Mouse (Mus musculus): ENCODE results near the gene Akap10. TPM values are rescaled to one million over a fixed set of nuclear protein-coding genes. Genes with fewer than 3 reads are reported as not detected.

Akap10 gene
- total and polyA plus RNA-seq, 2 experiments from 2014 or later: 6.4 to 24.0 TPM

DNA sequence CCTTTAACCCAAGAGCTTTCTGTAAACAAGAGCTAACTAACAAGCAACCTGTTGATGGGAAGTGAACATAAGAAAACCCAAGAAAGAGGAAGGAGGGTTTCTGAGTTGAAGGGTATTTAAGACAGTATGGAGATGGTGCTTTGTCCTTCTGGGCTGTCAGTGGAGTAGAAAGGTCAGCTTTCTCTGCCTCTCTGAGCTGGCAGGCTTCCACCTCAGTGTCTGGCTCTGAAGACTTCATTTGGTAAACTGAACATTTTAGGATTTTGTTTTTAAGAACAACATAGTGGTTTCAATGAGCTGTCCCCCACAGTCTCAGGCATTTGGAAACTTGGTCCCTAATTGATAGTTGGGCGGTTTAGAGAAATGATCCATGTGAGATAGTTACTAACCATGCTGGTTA lies 7.7 kb upstream of the Akap10 start:
- Histone ChIP-seq H3K36me3 (ENCODE audit: insufficient read depth, low read length) (no peaks in the 10 kb centered on the region), H3K4me3 (ENCODE audit: low read length) (no peak overlapping the region), H3K4me1 (ENCODE audit: insufficient read depth, low read length) (no peaks in the 10 kb centered on the region), H3K27ac (no peak overlapping the region), H3K9ac (replicated peaks; ENCODE audit: low read length) (no peak overlapping the region), H3K27me3 (ENCODE audit: insufficient read depth, low read length) (no peaks in the 10 kb centered on the region), H3K9me3 (ENCODE audit: low read length) (no peaks in the 10 kb centered on the region), H3K4me2 (ENCODE audit: low read depth, low read length) (no peak overlapping the region)
- 88% methylated on average over 1 of the region's 1 CpGs for WGBS
- no peak for TF ChIP-seq CTCF (IDR thresholded peaks at IDR 0.05; ENCODE audit: low read depth)
- ATAC-seq (no peak), DNase-seq (ENCODE audit: low spot score) (no peak)

DNA sequence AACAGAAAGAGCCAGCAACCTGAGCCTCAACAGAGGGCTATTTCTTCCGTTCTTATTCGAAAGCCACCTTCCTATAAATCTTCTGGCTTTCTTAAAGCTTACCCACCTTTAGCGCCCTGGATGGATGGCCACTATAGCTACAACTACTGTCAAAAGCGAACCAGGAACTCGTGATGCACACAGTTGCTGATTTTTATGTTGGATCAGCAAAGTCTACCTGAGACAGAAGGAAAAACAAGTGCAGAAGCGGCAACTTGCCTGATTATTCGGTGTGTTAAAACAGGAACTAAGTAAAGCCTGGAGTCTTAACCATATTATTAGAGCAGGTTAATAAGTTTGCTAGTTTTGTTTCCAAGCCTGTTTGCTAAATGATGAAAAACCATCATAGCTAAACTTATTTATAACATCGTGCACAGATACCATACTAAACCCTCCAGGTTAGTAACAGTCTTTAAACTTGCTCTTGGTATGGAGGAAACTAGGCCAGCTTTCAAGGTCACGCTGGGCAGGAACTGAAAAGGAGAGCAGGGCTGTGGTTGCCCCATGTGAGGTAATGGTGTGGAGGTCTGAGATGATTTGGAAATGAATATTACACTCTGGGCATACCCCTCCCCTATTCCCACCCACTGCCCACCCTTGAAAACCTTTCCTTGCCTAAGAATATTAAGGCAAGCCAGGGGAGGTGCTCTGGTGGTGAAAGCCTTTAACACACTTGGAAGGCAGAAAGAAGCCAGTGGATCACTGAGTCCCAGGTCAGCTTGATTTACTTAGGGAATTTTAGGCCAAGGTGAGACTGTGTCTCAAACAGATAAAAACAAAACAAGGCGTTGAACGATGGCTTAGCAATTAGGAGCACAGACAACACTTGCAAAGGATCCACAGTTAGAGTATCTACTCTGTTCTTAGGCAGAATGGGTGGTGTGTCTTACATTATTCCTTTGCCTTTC lies 861 bp upstream of the Akap10 start:
- no peak for TF ChIP-seq CTCF (IDR thresholded peaks at IDR 0.05; ENCODE audit: low read depth)
- WGBS: 19% methylated on average over 11 of the region's 11 CpGs
- DNase-seq (ENCODE audit: low spot score): peak; percentile 6

DNA sequence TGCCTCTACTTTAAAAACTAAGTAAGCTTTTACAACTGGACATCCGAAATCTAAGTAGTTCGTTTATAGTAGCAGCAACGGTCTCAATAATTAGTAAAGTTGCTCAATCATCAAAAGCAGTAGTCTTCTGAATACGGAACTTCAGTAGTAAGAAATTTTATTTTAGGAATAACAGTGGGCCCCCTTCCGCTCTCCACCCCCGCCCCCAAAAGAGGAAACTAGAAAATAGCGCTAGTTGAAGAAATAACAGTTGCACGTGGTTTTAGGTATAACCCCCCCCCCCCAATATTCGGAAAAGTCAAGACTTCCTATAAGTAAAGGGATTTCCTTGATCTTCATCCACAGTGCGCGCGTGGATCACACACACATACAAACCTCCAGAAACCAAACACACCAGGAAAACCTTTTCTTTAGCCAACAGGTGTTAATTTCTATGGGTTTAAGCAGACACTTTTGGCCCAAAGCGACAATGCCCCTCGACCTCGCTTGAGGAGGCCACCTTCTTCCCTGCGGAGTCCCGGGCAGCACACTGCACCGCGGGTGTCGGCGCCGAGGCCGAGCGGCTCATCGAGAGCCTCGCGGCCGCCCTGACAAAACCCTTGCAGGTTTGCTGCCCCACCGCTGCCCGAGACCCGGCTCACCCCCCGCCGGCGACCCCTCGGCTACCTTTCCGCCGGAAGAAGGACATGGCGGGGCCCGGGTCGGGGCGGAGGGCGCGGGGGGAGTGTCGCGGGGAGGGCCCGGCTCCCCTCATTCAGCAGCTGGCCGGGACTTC lies 542 bp downstream of the Akap10 start:
- DNase-seq (ENCODE audit: low spot score): no peak
- no peak for TF ChIP-seq CTCF (IDR thresholded peaks at IDR 0.05; ENCODE audit: low read depth)

More for the DNA sequence above, 861 bp upstream of the Akap10 start:
- Histone ChIP-seq H3K9ac (replicated peaks; ENCODE audit: low read length) (peak overlapping the region; percentile 85), H3K27ac (peak overlapping the region; percentile 90), H3K36me3 (ENCODE audit: insufficient read depth, low read length) (no peaks in the 10 kb centered on the region), H3K4me3 (ENCODE audit: low read length) (peak overlapping the region; percentile 85), H3K4me2 (ENCODE audit: low read depth, low read length) (peak overlapping the region; percentile 66), H3K4me1 (ENCODE audit: insufficient read depth, low read length) (peaks cover 5% of the 10 kb centered on the region; the same call in 1 of the 2 replicates), H3K9me3 (ENCODE audit: low read length) (no peaks in the 10 kb centered on the region), H3K27me3 (ENCODE audit: insufficient read depth, low read length) (no peaks in the 10 kb centered on the region)
- no peak for ATAC-seq

DNA sequence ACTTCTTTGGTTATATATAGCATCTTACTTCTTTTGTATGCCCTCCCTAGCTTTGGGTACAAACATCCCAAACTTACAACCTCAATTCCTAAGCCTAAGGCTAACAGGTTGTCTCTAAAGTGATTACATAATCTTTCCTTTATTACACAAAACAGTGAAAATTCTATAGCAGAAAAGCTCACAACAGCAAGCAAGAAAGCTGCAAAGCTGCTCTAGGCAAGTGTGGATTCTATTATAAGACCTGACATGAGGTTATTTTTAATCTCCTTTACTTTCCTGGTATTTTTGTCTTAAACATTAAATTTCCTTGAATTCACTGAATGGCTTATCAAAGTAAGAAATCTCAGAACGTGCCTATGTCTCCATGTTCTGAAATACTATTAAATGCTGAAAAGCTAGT lies 6.7 kb downstream of the Akap10 start:
- 78% methylated on average over 1 of the region's 1 CpGs for WGBS
- TF ChIP-seq CTCF (IDR thresholded peaks at IDR 0.05; ENCODE audit: low read depth): no peak
- Histone ChIP-seq H3K27me3 (ENCODE audit: insufficient read depth, low read length) (no peaks in the 10 kb centered on the region), H3K9ac (replicated peaks; ENCODE audit: low read length) (no peak overlapping the region), H3K36me3 (ENCODE audit: insufficient read depth, low read length) (peaks cover 6% of the 10 kb centered on the region; the same call in 1 of the 2 replicates), H3K9me3 (ENCODE audit: low read length) (no peaks in the 10 kb centered on the region), H3K4me2 (ENCODE audit: low read depth, low read length) (no peak overlapping the region), H3K4me3 (ENCODE audit: low read length) (no peak overlapping the region), H3K4me1 (ENCODE audit: insufficient read depth, low read length) (no peaks in the 10 kb centered on the region), H3K27ac (no peak overlapping the region)
- no peak for ATAC-seq
- DNase-seq (ENCODE audit: low spot score): no peak

More for the DNA sequence above, 542 bp downstream of the Akap10 start:
- Histone ChIP-seq H3K9me3 (ENCODE audit: low read length) (no peaks in the 10 kb centered on the region), H3K4me1 (ENCODE audit: insufficient read depth, low read length) (peaks cover 5% of the 10 kb centered on the region; the same call in 1 of the 2 replicates), H3K9ac (replicated peaks; ENCODE audit: low read length) (peak overlapping the region; percentile 85), H3K27ac (peak overlapping the region; percentile 90), H3K4me2 (ENCODE audit: low read depth, low read length) (peak overlapping the region; percentile 66), H3K36me3 (ENCODE audit: insufficient read depth, low read length) (no peaks in the 10 kb centered on the region), H3K4me3 (ENCODE audit: low read length) (peak overlapping the region; percentile 85), H3K27me3 (ENCODE audit: insufficient read depth, low read length) (no peaks in the 10 kb centered on the region)
- 2% methylated on average over 47 of the region's 47 CpGs for WGBS
- ATAC-seq: peak; percentile 80

DNA sequence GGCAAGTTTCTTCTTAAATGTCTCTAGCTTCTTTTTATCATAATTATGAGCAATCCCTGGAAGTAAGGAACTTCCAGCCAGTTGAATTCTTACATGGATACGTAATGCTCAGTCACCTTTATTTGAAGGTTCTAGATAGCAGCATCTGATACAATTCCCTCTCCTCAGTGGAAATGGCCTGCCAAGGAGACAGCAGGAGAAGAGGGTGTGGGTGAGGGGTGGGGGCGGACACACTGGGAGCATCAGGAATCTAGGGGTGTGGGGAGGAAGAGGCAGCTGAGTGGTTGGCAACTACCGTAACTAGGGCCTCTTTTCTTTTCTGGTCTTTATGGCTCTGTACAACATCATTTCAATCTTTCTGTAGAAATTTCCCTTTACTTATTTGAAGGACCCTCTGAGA lies 10.3 kb downstream of the Akap10 start:
- peaks cover 15% of the 10 kb centered on the region; the same call in 1 of the 2 replicates for H3K36me3 ChIP-seq (ENCODE audit: insufficient read depth, low read length)
- no peak for DNase-seq (ENCODE audit: low spot score)
- WGBS: 97% methylated on average over 3 of the region's 3 CpGs

DNA sequence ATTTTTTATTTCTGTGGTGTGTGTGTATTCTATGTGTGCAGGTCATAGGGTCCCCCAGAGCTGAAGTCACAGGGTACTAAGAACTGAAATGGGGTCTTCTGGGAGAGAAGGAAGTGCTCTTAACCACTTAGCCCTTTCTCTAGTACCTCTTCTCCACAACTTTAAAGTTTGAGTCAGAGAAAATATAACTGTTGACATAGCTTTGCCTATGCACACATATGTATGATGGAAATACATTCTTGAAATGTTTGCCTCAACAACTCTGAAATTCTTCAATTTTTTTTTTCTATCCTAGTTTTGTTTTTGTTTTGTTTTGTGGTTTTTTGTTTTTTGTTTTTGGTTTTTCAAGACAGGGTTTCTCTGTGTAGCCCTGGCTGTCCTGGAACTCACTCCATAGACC lies 21.7 kb downstream of the Akap10 start:
- Histone ChIP-seq H3K27me3 (ENCODE audit: insufficient read depth, low read length) (no peaks in the 10 kb centered on the region), H3K4me3 (ENCODE audit: low read length) (no peak overlapping the region), H3K36me3 (ENCODE audit: insufficient read depth, low read length) (peaks cover 22% of the 10 kb centered on the region; the same call in 1 of the 2 replicates), H3K4me2 (ENCODE audit: low read depth, low read length) (no peak overlapping the region), H3K4me1 (ENCODE audit: insufficient read depth, low read length) (no peaks in the 10 kb centered on the region), H3K9me3 (ENCODE audit: low read length) (no peaks in the 10 kb centered on the region), H3K27ac (no peak overlapping the region), H3K9ac (replicated peaks; ENCODE audit: low read length) (no peak overlapping the region)
- no peak for DNase-seq (ENCODE audit: low spot score)
- TF ChIP-seq CTCF (IDR thresholded peaks at IDR 0.05; ENCODE audit: low read depth): no peak
- no peak for ATAC-seq

More for the DNA sequence above, 10.3 kb downstream of the Akap10 start:
- Histone ChIP-seq H3K4me1 (ENCODE audit: insufficient read depth, low read length) (no peaks in the 10 kb centered on the region), H3K4me2 (ENCODE audit: low read depth, low read length) (no peak overlapping the region), H3K9me3 (ENCODE audit: low read length) (no peaks in the 10 kb centered on the region), H3K4me3 (ENCODE audit: low read length) (no peak overlapping the region), H3K27ac (no peak overlapping the region), H3K9ac (replicated peaks; ENCODE audit: low read length) (no peak overlapping the region), H3K27me3 (ENCODE audit: insufficient read depth, low read length) (no peaks in the 10 kb centered on the region)
- TF ChIP-seq CTCF (IDR thresholded peaks at IDR 0.05; ENCODE audit: low read depth): no peak
- no peak for ATAC-seq

Measured in hindbrain, postnatal 0 days (tissue).